Mouse (Mus musculus) megakaryocyte progenitor cell, adult 5-6 weeks (primary cell): ENCODE results near the gene Batf2. TPM values are rescaled to one million over a fixed set of nuclear protein-coding genes. Genes with fewer than 3 reads are reported as not detected.
A peak's percentile ranks its signal among the peaks of the same experiment; 100 is the strongest.

Source experiments
- ATAC-seq: replicated peaks from 2 replicates; pipeline ENCODE4 v1.8.0; 2016; ENCODE audit warnings: mild to moderate bottlenecking, moderate TSS enrichment, inconsistent platforms; ENCODE audit not compliant: poor library complexity
- total RNA-seq, 2 experiments: library from RNA; stranded (forward) in 1 of 2; stranded (reverse) in 1 of 2; fragments of 157-497, 149-512 nt in 1 of 2; fragments of 200-1000 nt in 1 of 2; gene quantifications; 2 replicates each; pipeline versions ENCODE4 v1.2.3 to v1.2.4; 2015 to 2017

Batf2 gene
- total RNA-seq (2015) (0.34 and 0.42 TPM in 2 replicates), total RNA-seq (2017) (0.44 and 0.71 TPM in 2 replicates)

DNA sequence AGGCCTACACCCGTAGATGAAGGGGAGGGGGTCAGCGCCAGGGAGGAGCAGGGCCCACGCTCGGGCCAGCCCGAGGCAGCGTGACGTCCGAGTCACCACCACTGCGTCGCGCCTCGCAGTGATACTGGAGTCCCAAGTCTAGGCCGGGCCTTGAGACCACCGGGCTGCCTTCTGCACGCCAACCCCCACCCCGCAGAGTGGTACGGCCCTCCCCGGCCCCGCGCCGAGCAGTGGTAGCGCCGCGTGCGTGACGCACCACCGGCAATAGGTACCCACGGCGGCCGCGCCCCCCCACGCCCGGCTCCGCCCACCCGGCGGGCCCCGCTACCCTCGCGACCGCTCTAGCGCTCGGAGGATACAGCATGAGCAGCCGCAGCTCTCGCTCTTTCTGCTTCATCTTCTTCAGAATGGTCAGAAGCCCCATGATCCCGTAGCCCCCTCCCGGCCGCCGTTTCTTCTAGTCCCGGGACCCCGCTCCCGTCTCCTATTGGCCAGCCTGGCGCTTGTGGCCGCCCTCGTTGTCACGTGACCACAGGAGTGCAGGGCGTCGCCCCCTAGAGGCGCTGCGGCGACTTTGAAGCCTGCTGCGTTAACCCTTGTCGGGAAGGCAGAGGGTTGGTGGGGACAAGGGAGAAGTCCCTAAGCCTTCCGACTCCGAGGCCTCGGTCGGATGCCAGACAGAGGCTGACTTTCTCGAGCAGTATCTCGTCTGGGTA, at the start of gene Batf2:
TSS of gene Batf2 (plus strand) at position 306 of the 716 bp plus-strand sequence.
- ATAC-seq: peak; percentile 85

DNA sequence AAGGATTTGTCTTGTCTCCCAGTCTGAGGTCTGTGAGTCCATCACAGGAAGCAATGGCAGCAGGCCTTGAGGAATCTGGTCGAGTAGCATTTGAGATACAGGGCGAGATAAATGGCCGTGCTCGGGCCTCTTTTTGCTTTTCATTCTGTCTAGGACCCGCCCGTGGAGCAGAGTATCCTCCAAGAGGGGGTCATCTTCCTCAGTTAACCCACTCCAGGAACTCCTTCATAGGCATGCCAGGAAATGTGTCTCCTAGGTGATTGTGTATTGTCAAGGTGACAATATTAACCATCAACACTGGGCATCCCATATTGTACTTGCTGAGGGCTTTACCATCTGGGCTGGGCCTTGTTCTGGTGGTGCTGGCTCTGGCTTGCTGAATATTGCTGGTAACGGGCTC, 46.7 kb upstream of the Batf2 start, which contains the start of gene AC131692.1:
TSS of gene AC131692.1 (plus strand) at position 301 of the 400 bp plus-strand sequence.
- no peak for ATAC-seq

DNA sequence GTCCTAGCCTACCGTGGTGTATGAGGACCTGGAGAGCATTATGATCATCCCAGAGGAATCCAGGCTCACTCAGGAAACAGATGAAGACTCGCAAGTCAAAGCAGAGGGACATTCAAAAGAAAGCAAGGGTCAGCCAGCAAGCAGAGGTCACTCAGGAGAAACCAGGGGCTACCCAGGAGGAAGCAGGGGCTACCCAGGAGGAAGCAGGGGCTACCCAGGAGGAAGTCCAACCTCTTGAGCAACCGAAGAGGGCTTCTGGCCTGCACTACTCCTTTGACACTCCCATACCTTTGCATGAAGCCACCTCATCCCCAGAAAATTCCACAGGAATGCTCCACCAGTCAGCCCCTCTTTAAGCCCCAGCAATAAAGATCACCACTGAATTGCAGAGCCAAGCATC, 42.9 kb upstream of the Batf2 start:
- ATAC-seq: 0 out of 2 replicates have a peak, but pooled peaks have one; percentile 14

DNA sequence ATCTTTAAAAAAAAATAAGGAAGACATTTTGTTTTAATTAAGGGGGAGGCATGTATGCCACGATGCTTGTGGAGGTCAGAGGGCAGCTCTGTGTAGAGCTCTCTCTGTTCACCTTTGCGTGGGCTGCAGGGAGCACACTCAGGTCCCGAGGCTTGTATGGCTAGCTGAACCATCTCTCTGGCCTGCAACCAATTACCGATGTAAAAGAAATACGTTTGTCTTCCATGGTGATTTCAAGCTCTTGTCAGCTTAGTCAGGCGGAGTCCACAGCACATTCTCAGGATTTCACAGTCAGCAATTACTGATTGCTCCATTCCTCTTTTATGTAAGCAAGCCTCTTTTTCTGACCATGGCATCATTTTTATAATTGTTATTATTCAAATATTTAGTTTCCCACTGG, 39.6 kb upstream of the Batf2 start:
- no peak for ATAC-seq

DNA sequence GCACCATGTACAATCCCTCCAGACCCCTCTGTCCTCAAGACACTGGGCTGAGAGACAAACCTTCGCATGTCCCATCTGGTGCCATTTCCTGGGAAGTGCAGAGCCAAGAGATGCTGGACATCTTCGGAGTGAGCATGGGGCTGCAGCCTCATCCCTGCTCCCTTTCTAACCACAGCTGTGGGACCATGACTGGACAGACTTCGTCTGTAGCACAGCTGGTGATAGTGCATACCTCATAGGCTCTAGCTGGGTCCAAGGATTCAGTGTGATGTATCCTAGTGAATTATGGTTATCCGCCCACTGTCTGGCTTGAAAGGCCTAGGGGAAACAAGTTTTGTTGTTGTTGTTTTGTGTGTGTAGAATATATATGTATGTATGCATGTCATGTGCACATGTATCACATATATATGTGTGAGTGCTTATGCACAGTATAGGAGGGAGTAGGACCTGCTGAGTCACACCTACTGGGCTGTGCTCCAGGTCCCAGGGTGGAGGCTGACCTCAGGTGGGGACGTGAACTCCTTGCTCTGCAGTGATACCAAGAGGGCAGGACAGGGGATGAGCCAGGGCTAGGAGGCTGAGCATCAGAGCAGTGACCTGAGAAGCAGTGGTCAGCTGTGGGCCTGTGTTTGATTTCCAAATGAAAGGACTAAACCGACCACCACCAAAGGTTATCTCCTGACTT, 38.5 kb upstream of the Batf2 start:
- peak; percentile 72 for ATAC-seq

DNA sequence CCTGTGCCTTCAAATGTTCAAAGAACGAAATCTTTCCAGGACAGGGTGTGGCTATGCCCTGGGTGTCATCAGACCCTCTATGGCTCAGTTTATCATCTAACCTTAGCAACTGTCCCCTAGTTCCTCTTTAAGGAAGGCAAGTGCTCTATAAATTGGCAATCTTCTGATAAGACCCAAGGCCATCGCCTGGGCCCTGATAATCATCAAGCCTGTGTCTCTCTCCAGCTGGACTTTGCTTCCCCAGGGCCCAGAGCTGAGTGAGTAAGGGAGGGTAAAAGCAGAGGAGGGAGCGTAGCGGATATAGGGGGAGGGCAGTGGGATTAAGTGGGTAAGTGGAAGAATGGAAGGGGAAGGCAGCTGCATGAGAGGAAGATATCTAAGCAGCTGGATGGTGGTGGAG, 36.3 kb upstream of the Batf2 start:
- ATAC-seq: peak; percentile 26; the same call in 1 of the 2 replicates

DNA sequence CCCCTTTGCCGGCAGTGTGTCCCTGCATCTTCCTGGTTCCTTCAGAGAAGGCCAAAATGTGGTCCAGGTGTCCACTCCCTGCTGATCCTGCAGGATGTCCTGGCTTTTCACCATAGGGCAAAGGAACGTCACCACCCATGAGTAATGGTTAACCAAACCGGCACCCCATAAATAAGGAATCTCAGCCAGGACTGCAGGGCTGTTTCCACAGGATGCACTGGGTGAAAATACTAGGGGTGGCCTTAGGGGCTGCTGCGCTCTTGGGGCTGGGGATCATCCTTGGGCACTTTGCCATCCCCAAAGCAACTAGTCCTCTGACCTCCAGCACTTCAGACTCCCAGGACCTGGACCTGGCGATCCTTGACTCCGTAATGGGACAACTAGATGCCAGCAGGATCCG, 35.2 kb upstream of the Batf2 start, which contains the start of gene Naaladl1:
TSS of gene Naaladl1 (plus strand) at position 197 of the 400 bp plus-strand sequence.
- no peak for ATAC-seq

DNA sequence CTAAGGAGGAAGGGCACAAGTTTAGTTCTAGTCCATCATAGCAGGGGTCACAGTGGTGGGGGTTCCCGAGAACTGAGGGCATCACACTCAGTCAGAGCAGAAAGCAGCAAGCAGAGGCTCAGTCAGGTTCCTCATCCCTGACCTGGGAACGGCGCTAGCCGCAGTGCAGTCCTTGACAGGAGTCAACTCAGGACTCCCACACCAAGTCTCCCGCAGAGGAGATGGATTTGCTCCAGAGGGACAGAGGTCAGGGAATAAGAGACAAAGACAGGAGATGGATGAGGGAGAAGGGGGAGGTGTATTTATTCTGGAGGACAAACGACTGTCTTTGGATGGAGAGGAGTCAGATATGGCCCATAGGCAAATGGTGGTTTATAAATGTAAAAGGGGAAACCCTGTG, 27.7 kb upstream of the Batf2 start:
- ATAC-seq: no peak

DNA sequence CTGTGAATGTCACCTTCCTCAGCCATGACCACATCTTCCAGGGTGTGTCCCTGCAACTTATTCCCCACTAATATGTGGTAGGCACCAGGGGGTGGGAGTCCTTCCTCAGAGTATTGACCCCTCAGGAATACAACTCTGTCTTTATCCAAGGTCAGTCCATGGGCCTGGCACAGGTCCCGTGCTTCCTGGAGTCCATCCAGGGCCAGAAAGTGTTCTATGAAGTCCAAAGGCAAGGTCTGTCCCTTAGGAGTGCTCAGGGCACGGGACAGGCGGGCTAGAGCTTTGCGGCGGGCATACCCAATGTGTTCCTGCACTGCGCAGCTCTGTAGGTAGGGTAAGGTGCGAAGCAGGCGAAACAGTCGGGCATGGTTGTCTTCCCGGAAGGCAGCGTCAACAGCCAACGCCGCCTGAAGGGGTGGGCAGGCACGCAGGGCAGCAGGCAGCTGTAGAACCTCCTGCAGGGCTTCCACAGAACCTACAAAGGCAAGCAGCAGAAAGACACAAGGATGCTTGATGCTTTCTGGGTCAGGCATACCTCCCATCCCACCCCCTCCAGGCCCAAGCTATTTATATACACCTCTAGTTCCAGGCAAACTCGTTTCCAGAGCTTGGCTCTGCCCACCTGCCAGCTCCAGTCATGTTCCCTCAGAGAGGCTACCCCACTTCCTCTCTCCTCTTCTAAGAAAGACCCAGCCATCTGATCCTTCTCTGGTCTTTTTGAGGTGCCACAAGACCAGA, 24.5 kb upstream of the Batf2 start:
- ATAC-seq: no peak

DNA sequence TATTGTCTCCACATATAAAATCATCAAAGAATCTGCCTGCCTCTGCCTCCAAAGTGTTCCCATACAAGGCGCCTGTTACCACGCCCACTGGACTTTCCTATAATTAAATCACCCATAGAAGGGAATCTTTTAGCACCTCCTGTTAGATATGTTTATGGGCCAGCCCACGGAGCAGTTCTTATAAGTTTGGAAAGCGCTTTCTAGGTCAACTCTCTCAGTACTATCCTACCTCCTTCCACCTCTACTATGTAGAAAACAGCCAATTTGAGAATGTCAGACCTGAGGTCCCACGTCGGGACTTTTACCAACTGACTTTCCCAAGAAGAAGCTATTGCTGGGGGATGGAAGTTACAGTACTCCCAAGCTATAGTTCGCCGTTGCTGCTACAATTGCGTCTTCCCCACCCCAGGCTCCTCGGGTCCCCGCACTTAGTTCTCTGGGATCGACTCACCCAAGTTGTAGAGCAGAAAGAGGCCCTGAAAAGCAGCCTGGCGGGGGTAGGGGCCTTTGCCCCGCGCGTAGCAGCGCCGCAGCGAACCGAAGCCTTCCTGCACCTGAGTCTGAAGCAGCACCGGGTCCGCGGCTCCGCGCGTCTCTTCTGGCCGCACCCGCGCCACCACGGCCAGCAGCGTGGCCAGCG, 23.3 kb upstream of the Batf2 start:
- ATAC-seq: no peak

DNA sequence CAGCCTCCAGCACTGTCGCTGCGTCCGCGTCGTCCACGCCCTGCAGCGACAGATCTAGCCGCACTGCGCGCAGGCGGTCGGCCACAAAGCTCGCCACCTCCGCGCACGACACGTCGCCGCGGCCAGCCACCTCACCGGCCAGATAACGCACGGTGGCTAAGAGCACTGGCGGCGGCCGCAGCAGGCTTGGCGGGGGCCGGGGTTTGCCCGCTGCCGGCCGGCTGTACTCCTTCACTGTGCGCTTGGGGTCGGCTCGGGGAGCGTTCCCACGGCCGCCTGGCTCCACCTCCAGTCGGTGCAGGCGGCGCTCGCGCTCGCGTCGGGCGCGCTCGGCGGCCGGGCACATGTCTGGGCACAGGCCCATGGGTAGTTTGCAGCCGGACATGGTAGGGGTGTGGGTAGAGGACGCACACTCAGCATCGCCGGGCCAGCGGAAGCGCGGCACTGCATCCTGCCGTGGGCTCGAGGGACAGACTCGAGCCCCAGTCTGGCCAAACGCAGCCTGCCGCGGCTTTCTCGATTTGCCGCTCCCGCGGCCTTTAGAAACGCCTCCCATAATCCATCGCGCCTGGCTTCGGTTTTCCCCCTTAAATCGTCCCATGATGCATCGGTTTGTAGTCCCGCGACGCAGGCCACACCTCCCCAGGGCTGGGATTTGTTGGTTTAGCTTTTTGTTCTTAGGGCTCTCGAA, 22.7 kb upstream of the Batf2 start, which contains the start of gene Sac3d1:
TSS of gene Sac3d1 (minus strand) at position 665 of the 691 bp plus-strand sequence.
- ATAC-seq: peak; percentile 91

DNA sequence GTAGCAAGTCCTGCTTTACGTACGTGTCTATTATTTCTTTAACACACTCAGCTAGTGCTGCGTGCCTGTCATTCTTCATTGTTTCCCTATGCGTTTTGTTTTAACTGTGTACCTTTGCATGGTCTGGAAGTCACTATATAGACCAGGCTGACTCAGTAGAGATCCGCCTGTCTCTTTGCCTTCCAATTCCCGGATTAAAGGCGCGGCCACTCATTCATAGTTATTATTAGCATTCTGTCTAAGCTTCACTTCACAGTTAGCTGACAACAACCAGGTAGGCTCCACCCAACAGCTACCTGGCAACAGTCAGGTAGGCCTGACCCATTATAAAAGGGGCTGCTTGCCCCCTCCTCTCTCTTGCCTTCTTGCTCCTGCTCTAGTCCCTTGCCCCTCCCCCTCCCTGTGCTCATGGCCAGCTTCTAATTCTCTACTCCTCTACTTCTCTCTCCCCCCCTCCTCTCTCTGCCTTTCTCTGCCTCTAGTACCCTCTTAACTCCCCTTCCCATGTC, 22.1 kb upstream of the Batf2 start:
- ATAC-seq: no peak

DNA sequence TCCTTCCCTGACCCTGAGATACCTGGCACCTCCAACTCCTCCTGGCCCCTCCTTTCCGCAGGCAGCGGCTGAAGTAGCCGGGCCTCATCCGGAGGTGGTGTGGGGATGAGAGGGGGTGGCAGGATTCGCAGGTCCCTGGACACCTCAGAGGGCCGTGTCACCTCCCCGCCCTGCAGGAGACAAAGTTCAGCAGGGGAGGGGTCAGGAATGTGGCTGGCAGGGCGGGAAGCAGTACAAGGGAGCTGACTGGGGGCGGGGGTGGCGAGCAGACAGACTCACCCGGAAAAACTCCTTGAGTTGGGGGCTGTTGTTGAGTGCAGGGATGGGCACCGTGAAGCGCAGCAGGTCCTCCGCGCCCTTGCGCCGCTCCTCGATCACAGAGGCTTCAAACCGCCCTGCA, 19.0 kb upstream of the Batf2 start:
- ATAC-seq: no peak

DNA sequence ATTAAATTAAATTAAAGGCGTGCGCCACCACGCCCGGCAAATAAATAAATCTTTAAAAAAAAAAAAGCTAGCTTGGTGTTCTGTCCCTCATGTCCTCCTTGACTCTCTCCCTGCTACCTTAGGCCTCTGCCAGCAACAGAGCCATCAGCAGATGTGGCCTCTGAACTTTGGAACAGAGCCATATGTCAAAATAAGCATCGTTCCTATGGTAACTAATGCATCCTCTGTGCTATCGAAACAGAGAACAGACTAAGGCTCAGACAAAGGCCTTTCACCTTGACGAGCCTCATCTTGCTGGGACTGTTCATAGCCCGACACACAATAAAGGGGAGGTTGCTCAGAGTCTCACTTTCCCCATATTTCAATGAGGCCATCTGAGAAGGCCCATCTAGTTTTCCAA, 17.5 kb upstream of the Batf2 start:
- ATAC-seq: no peak

DNA sequence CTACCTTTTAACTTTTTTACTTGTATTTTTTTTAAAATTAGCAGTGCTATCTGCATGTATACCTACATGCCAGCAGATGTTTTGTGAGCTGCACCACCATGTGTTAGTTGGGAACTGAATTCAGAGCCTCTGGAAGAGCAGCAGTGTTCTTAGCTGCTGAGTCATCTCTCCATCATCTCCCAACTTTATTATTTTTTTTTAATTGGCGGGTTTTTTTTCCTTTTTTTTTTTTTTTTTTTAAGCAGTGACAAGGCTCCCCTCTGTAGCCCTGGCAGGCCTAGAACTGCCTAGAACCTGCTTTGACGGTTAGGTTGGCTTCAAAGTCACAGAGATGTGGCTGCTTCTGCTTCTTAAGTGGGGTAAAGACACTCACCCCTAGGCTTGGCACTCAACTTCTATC, 15.9 kb upstream of the Batf2 start:
- no peak for ATAC-seq

DNA sequence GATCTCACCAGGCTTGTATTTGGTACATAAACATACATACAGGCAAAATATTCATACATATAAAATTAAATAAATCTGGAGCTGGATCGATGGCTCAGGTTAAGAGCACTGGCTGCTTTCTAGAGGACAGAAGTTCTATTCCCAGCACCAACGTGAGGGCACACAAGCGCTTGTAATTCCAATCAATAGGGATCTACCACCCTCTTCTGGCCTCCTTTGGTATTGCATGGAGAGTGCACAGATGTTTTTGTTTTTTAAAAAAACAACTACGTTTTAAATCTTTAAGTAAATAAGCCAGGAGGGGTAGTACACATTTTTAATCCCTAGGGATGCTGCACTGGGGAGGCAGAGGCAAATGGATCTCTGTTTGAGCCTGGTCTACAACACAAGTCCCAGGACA, 14.5 kb upstream of the Batf2 start:
- ATAC-seq: peak; percentile 48

DNA sequence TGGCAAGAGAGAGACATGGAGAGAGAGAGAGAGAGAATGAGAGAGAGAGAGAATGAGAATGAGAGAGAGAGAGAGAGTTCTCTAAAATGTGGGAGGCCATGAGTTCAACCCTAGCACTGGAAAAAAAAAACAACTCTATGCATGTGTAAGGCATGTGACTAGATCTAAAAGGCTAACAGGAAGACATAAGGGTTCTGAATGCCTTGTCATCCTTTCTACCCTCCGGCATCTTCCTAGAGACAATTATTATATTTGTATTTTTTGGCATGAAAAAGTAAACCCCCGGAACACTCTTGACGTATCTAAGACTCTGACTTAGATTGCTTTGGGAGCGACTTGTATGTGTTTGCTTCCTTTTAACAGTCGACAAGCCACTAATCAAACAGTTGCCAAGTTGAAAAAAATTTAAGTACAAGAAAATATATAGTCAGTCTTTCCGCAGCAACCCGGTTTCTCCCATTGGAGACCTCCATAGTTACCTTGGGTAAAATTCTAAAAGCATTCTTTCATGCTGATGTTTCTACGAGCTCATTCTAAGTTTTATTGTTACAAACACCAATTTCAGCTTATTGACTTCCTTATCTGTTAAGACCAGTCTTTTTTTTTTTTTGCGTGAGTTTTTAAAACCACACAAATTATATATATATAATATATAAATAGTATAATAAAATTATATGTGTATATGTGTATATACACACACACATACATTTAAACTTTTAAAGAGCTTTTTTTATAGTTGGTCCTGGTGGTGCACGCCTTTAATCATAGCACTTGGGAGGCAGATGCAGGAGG, 13.8 kb upstream of the Batf2 start:
- ATAC-seq: no peak

DNA sequence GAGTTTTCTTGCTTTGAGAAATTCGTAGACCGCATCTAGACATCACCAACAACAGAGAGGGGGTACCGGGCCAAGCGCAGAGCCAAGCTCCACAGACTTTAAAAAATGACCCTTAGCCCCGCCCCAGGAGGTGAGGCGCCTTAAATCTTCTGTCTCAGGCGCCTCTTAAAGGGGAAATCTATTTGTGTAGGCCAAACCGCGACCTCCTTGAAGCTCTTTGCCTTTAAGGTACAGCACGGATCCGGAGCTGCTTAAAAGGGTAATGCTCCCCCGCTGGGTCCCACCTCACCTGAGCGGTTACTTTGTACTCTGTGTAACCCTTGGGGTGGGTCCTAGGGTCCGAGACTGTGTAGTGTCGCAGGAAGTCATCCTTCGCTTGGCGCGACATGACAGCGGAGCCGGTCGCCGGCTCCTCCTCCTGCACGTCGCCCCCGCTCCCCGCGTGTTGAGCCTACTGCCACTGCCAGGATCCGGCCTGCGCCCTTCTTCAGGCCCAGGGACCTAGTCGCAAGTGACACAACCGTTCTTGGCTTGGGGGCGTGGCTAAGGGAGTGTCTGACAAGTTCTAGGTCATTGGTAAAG, 12.9 kb upstream of the Batf2 start, which contains the start of gene Snx15:
TSS of gene Snx15 (minus strand) at position 545 of the 582 bp plus-strand sequence.
- peak; percentile 91 for ATAC-seq
